Mouse (Mus musculus): Measurements from ENCODE around the gene Ncl. TPM values are rescaled to one million over a fixed set of nuclear protein-coding genes. Genes with fewer than 3 reads are reported as not detected.

The Ncl gene
- total RNA-seq (2023) = 502 TPM

DNA sequence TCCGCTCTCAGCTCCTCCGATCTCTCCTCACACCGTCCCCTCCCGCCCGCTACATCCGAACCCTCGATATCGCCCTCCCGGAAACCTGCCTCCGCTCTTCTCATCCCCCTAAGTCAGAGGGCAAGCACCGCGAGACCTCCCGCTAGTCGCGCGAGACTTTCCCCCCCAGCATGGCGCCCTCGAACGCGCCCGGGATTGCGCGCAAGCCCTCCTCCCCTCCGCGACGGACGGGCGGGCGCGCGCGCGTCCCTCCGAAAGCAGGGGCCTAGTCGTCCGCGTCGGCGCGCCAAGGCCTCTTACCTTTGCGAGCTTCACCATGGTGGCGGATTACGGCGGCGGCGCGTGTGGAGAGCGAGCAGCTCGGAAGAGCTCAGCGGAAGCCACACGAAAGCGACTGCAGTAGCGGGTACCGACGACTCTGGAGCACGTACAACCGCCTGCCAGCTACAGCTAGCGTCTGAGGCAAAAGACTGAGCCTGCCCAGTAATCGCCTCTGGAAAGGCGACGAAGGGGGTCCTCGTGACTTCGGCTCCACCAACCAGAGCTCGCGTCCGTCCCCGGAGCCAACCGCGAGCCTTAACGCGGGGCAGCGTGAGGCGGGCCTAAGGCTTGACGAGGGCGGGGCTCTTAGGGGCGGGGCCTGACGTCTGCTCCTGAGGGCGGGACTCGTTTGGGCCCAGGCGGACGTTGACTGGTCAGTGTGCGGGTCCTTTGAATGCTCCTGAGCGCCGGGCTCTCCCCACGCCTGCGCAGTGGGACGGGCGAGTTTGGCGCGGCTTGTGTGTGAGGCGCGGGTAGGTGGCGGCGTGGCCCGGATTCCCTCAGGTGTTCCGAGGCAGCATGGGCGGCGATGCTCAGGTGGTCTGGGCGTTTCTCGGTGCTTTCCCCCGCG, at the start of gene Ncl:
Gene Ncl (minus strand): TSS at position 495 of the 892 bp plus-strand sequence.

GRCm38 (mm10) chr1:86302532-86302931, 56.7 kb downstream of the Ncl start, which contains the start of gene B3gnt7:
Gene B3gnt7, plus strand, starts transcription at chr1:86302832.

Other genes with a start within 250 kb of the Ncl start
- gene Htr2b, start 247.4 kb downstream of the Ncl start, total RNA-seq (2023) = not detected
- not detected for gene Gm21972, start 225.8 kb downstream of the Ncl start, total RNA-seq (2023)
- gene Armc9, start 204.6 kb downstream of the Ncl start, total RNA-seq (2023) = 14.9 TPM
- gene B3gnt7, start 56.6 kb downstream of the Ncl start, total RNA-seq (2023) = 0.52 TPM
- not detected for gene Nmur1, start 66.8 kb upstream of the Ncl start, total RNA-seq (2023)
- not detected for gene Tex44, start 66.9 kb upstream of the Ncl start, total RNA-seq (2023)
- gene Ptma, start 167.3 kb upstream of the Ncl start, total RNA-seq (2023) = 1,380 TPM
- 20.1 TPM for gene Pde6d, start 223.2 kb upstream of the Ncl start, total RNA-seq (2023)
- 10.7 TPM for gene Cops7b, start 223.5 kb upstream of the Ncl start, total RNA-seq (2023)

All from CD8-positive naive resting alpha-beta T cell, adult 57 days (primary cell).